Mouse (Mus musculus) left cerebral cortex, postnatal 36 days (tissue): ENCODE measurements around the gene Zfp473. TPM values are rescaled to one million over a fixed set of nuclear protein-coding genes. Genes with fewer than 3 reads are reported as not detected.
"Not testable (repeated sequence)": the region's sequence is repeated elsewhere in the genome, so short reads cannot be mapped to it uniquely, and the experiment has no call there.

Source experiments
- DNase-seq, 2 experiments: peaks; one replicate each; pipeline ENCODE4 v3.0.0; 2021 to 2022; ENCODE audit warnings: low spot score in 2 of 2, mixed read lengths in 1 of 2
- intact Hi-C: fragments of 180-260 bp; cut with DNase I; formaldehyde crosslinking; loops from one replicate; pipeline ENCODE4 v1.15.1; 2025
- total RNA-seq, 2 experiments: library from RNA; stranded (reverse); gene quantifications; 2 replicates each; pipeline ENCODE4 v1.2.3; 2021

Gene Zfp473
- total RNA-seq, 2 experiments from 2014 or later: 0.32 to 0.36 TPM

- DNase-seq: no peak
- intact Hi-C loops: loop anchor here (10.0 kb wide), 1 partner anchor 228 kb away; no protein-coding TSS in a partner anchor
These were observed 24.5 kb downstream of the Zfp473 start for GRCm38 (mm10) chr7:44726343-44726742.

GRCm38 (mm10) chr7:44724316-44724715 is 26.5 kb downstream of the Zfp473 start:
- intact Hi-C loops: loop anchor here (2.0 to 10.0 kb wide), 3 partner anchors 52 to 230 kb away; partner anchors contain the start of gene Myh14
- DNase-seq: no peak

GRCm38 (mm10) chr7:44722058-44722457 is 28.8 kb downstream of the Zfp473 start:
- DNase-seq: no peak
- intact Hi-C loops: loop anchor here (5.0 to 10.0 kb wide), 2 partner anchors 50 to 233 kb away; partner anchors contain the start of gene Myh14

- intact Hi-C loops: loop anchor here (5.0 kb wide), 1 partner anchor 77 kb away; no protein-coding TSS in a partner anchor
- no peak for DNase-seq
These were observed 41.0 kb downstream of the Zfp473 start for GRCm38 (mm10) chr7:44709881-44710280.

- no peak for DNase-seq
- intact Hi-C loops: no loop called here
These were observed 42.3 kb downstream of the Zfp473 start, which contains the start of gene Izumo2 for GRCm38 (mm10) chr7:44708574-44708973. Gene Izumo2 (plus strand): TSS chr7:44708742.

GRCm38 (mm10) chr7:44708093-44708492 is 42.8 kb downstream of the Zfp473 start:
- intact Hi-C loops, DNase-seq: not testable (repeated sequence)

GRCm38 (mm10) chr7:44707169-44707675 is 43.6 kb downstream of the Zfp473 start:
- DNase-seq: no peak
- intact Hi-C loops: no loop called here

- no peak for DNase-seq
- intact Hi-C loops: no loop called here
These were observed 44.5 kb downstream of the Zfp473 start for GRCm38 (mm10) chr7:44706322-44706721.

- intact Hi-C loops: no loop called here
- DNase-seq: no peak
These were observed 45.8 kb downstream of the Zfp473 start for GRCm38 (mm10) chr7:44705086-44705485.

- intact Hi-C loops: loop anchor here (5.0 kb wide), 1 partner anchor 37 kb away; no protein-coding TSS in a partner anchor
- no peak for DNase-seq
These were observed 46.5 kb downstream of the Zfp473 start for GRCm38 (mm10) chr7:44704363-44704762.

- intact Hi-C loops: loop anchor here (1.0 to 5.0 kb wide), 2 partner anchors 13 to 36 kb away; no protein-coding TSS in a partner anchor
- no peak for DNase-seq
These were observed 47.9 kb downstream of the Zfp473 start for GRCm38 (mm10) chr7:44702985-44703384.

- no peak for DNase-seq
These were observed 48.9 kb downstream of the Zfp473 start for GRCm38 (mm10) chr7:44701921-44702320.

GRCm38 (mm10) chr7:44697980-44698379 is 52.9 kb downstream of the Zfp473 start:
- intact Hi-C loops: no loop called here
- no peak for DNase-seq

More at GRCm38 (mm10) chr7:44701921-44702320, 48.9 kb downstream of the Zfp473 start:
- intact Hi-C loops: loop anchor here (1.0 to 5.0 kb wide), 2 partner anchors 12 to 35 kb away; no protein-coding TSS in a partner anchor

GRCm38 (mm10) chr7:44697191-44697710 is 53.6 kb downstream of the Zfp473 start:
- intact Hi-C loops: no loop called here
- no peak for DNase-seq

- intact Hi-C loops: no loop called here
These were observed 55.6 kb downstream of the Zfp473 start for GRCm38 (mm10) chr7:44695223-44695622.

GRCm38 (mm10) chr7:44693427-44694175 is 57.2 kb downstream of the Zfp473 start:
- intact Hi-C loops: no loop called here
- DNase-seq: no peak

More at GRCm38 (mm10) chr7:44695223-44695622, 55.6 kb downstream of the Zfp473 start:
- no peak for DNase-seq

- no peak for DNase-seq
- intact Hi-C loops: no loop called here
These were observed 61.5 kb downstream of the Zfp473 start for GRCm38 (mm10) chr7:44689331-44689730.

- intact Hi-C loops: no loop called here
- no peak for DNase-seq
These were observed 62.0 kb downstream of the Zfp473 start for GRCm38 (mm10) chr7:44688890-44689289.

GRCm38 (mm10) chr7:44685531-44686402 is 65.1 kb downstream of the Zfp473 start:
- no peak for DNase-seq
- intact Hi-C loops: no loop called here
